Mouse (Mus musculus) gastrocnemius, postnatal 25 days (tissue): ENCODE results near the gene Anks1b. TPM values are rescaled to one million over a fixed set of nuclear protein-coding genes. Genes with fewer than 3 reads are reported as not detected.

Experiments
- DNase-seq: peaks from one replicate; pipeline ENCODE4 v3.0.0; 2022
- total RNA-seq, 2 experiments: library from RNA; stranded (reverse); gene quantifications; 1 replicate in 1 of 2; 2 replicates in 1 of 2; pipeline ENCODE4 v1.2.3; 2021

The Anks1b gene
- total RNA-seq, 2 experiments from 2014 or later = 0.16 to 0.36 TPM

DNA sequence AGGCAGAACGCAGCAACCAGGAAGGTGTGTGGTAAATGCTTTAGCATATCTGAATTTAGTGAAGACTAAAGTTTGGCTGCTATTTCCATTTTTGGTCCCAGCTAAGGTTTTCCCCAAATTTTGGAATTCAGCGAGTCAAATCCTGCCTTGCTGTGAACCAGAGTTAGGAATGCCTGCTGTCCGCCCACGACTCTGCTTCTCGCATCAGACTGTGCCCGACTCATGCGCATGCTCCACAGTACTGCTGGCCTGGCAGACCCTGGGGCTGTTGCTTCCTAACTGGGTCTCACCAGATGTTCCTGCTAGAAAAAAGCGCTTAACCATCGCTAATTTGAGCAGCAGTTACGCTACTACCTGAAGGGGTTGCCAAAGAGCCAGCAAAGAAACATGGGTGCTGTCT lies 801.1 kb downstream of the Anks1b start:
- DNase-seq = no peak

DNA sequence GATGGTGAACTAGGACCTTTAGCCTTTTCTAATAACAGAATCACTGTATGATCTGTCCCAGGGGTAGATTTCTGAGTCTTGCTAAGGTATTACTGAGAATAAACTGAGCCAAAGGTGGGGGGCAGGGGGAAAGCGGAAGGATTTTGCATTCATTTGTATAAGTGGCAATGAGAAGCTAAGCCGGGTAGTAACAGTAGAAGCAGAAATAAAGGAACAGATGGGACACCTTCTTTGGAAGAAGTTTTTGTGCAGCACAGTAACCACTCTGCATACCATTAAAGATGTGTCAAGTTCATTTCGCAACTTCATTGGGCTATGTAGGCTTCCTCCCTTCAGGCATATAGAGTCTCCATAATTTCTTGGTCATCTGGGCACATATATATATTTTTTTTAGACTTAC lies 804.1 kb downstream of the Anks1b start:
- no peak for DNase-seq

DNA sequence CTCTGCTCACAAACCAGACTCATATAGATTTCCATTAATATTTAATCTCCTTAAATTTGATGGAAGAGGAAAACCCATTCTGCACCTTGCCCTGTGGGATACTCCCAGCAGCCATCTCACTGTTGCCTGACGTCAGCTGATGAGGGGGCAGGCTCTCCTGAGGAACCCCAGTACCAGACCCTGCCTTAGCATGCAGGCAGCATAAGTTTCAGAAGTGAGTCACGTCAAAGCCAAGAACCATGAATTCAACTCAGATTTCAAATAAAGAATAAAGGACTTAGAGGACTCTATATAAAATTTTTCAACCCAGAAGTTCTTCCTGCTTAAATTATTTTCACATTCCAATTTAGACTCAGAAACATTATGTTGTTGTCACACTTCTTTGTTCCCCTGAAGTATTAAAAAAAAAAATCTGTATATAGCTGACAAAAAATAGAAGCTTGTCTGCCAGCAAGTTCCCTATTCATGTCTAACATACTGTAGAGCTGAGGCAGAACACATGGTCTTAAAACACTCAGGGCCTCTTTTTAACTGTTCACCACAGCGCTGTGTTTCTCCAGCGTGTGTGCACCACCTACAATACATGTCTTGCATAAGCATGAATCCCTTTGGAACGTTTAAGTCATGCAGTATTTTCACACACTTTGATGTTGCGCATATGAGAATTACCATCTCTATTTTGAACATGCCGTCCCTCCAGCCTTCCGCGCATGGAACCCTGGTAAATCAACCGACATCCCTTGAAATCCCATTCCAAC lies 806.6 kb downstream of the Anks1b start:
- no peak for DNase-seq

DNA sequence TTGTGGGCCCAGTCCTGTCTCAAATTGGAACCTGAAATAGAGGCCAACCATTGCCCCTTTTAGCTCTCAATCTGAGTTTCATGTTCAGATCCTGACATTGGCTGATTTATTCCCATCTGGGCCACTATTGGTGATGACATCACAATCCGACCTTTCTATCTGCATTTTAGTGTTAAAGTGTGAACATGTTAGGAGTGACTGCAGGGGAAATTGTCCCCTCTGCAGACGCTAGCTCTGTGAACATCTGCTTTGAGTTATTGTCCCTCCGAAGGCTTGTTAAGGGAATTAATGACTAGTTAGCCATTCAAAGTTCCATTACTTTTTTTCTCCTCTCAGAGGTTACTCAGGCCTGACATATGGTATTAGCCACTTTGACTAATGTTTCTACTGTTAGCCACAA lies 810.5 kb downstream of the Anks1b start:
- no peak for DNase-seq

GRCm38 (mm10) chr10:90685367-90685766 lies 812.1 kb downstream of the Anks1b start:
- no peak for DNase-seq

DNA sequence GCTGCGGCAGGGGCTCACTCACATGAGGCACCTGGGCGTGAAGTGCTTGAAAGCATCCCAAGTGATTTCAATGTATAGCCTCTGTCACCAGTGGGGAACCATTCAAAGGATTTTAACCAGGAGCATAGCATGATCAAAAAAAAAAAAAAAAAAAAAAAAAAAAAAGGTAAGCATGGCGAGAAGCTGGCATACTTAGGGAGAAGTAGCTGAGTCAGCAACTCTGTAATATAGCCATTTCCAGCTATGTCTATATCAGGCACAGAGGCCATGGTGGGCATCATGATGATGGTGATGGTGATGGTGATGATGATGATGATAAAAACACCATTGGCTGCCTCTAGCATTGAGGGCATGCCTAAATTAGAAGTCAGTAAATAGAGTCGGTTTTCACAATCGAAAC lies 814.8 kb downstream of the Anks1b start:
- DNase-seq = no peak

GRCm38 (mm10) chr10:90688696-90689252 lies 815.5 kb downstream of the Anks1b start:
- DNase-seq = no peak

GRCm38 (mm10) chr10:90689854-90690513 lies 816.7 kb downstream of the Anks1b start:
- no peak for DNase-seq

GRCm38 (mm10) chr10:90696687-90697086 lies 823.4 kb downstream of the Anks1b start:
- DNase-seq = no peak

DNA sequence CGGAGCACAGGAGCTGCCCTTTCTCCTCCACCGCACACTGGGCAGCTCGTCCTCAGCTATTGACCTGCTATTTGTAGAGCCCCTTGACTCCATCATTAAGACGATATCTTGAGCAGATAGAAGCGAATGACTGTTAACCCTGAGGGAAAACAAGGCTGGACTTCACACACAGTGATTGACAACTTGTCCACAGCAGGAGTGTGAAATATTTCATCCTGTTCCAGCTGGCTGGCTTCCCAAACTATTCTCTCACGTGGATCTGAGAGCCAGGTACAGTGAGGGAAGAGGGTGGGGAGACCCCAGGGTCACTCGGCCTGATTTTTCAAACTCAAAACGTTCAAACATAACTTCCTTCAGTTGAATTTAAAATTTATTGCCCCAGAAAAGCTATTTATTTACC lies 824.1 kb downstream of the Anks1b start:
- no peak for DNase-seq

- DNase-seq = no peak
These were observed 825.9 kb downstream of the Anks1b start for GRCm38 (mm10) chr10:90699211-90699610.

DNA sequence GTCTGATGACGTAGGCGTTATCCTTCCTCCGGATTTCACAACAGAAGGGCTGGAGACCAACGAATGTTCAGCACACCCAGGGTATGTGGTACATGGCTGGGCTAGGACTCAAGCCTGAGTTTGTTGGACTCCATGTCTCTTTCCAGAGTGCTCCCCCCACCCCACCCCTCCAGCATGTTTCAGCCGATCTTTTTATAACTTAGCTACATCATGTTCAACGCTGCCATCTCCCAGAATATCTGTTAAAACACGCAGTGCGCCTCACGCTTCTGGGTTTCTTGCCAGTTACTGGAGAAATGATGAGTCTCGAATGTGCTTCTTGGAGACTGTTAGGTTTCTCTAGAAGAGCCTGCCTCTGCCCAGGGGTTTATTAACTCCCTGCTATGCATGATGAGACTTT lies 831.3 kb downstream of the Anks1b start:
- no peak for DNase-seq

GRCm38 (mm10) chr10:90708822-90709601 lies 835.7 kb downstream of the Anks1b start:
- no peak for DNase-seq

GRCm38 (mm10) chr10:90709602-90709931 lies 836.3 kb downstream of the Anks1b start:
- DNase-seq = no peak

- DNase-seq = no peak
These were observed 844.7 kb downstream of the Anks1b start for GRCm38 (mm10) chr10:90717961-90718360.

DNA sequence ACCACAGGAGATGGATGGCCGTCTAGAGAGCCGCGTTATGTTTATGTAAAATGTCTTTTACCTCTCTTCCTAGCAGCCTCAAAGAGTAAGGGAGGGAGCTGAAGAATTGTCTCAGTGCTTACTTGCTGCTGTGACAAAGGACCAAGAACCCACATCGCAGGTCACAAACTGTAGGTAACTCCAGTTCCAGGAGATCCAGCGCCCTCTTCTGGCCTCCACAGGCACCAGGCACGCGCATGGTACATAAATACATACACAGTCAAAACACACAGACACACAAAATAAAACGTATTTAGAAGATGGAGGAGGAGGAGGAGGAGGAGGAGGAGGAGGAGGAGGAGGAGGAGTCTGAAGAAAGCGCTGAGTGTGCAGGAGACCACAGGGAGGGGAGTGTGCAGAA lies 845.4 kb downstream of the Anks1b start:
- no peak for DNase-seq

DNA sequence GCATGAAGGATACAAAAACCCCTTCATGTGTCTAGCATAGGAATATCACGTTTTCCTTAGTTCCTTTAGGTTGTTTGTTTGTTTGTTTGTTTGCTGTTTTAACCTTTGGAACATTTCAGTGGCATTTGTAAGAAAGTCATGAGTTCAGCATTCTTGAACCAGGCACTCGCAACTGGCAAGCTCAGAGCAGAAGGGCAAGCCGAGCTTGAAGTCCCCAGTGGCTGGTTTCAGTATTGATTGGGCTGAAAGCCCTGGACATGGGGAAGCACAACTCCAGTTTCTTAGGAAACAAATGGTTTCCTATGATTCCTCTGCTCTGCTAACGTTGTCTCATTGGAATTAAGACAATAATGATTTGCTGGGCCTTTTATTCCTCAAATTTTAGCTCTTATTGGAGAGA lies 846.7 kb downstream of the Anks1b start:
- no peak for DNase-seq

DNA sequence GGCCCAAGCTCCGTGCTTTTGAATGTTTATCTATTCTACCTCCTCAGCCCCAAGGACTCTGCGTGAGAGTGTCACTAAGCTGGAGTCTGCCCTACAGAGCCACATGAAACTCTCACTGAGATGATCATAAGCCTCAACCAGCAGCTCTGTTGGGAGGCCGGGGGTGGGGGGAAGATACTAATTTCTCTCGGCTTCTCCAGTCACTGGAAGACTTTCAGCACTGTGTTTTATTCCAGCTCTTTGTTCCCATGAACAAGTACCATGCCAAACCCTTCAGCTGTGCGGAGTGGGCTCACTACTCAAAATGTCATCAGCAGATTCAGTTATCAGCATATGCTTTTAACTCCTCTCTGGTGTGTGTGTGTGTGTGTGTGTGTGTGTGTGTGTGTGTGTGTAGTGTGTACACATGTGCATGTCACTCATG lies 849.8 kb downstream of the Anks1b start:
- DNase-seq = no peak

- no peak for DNase-seq
These were observed 850.6 kb downstream of the Anks1b start for GRCm38 (mm10) chr10:90723941-90724341.

DNA sequence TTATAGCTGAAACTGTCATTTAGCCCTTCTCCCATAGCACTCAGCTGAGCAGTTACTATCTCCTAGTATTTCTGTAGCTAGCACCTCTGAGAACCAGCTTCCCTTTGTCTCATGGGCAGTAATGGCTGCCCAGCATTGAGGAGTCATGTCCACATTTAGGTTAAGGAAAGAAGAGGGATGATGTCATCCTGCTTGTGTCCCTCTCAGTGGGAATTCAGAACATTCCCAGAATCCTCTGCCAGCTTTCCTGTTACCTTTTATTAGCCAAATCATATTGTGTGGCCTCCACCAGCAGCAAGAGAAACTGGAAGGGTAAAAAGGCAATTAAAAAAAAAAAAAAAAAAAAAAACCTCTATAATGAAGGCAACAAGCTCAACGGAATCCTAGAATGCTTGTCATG lies 851.6 kb downstream of the Anks1b start:
- DNase-seq = no peak

GRCm38 (mm10) chr10:90728401-90729358 lies 855.4 kb downstream of the Anks1b start:
- peak; percentile 28 for DNase-seq

DNA sequence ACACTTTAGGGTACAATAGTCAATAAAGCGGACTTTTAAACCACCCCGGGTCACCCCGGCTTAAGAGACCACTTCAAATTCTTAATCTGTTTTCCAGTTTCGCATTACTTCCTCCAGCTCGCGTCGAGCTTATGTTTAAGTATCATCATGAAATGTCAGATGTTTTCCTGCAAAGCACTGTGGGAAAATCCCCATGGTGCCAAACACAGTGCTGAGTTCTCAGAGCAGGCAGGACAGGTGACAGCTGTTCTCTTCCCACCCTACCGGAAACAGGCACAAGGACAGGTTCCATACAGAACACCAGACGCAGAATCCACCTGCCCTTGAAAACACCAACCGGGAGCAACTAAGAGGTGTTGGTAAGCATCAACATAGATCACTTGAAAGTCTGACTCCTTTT lies 856.2 kb downstream of the Anks1b start:
- no peak for DNase-seq
